Mouse (Mus musculus) spleen, adult 2 months (tissue): ENCODE data around the gene Pgd. TPM values are rescaled to one million over a fixed set of nuclear protein-coding genes. Genes with fewer than 3 reads are reported as not detected.

ENCODE experiments used
- DNase-seq, 2 experiments: peaks; one replicate each; pipeline versions ENCODE4 v3.0.0 to v3.0.0-alpha.2; 2012 to 2021; ENCODE audit warnings: low spot score in 2 of 2, low read depth in 1 of 2
- H3K27ac ChIP-seq: fragments of 200-500 bp; 2 replicates; pipeline ENCODE4 v1.5.1; 2012; ENCODE audit warnings: low read length, inconsistent platforms; ENCODE audit not compliant: insufficient read depth
- H3K27me3 ChIP-seq: fragments of 200-500 bp; 2 replicates; pipeline ENCODE4 v1.6.1; 2012; ENCODE audit warnings: mild to moderate bottlenecking, moderate library complexity, low read length, inconsistent platforms; ENCODE audit not compliant: control insufficient read depth, insufficient read depth
- H3K36me3 ChIP-seq: fragments of 200-500 bp; 2 replicates; pipeline ENCODE4 v1.6.1; 2012; ENCODE audit warnings: mild to moderate bottlenecking, low read length, inconsistent platforms; ENCODE audit not compliant: control insufficient read depth, insufficient read depth
- H3K4me1 ChIP-seq: fragments of 200-500 bp; 2 replicates; pipeline ENCODE4 v1.6.1; 2011; ENCODE audit warnings: inconsistent platforms; ENCODE audit not compliant: control insufficient read depth, insufficient read depth, insufficient read length
- H3K4me3 ChIP-seq: fragments of 200-500 bp; 2 replicates; pipeline ENCODE4 v1.5.1; 2011; ENCODE audit warnings: mild to moderate bottlenecking, inconsistent platforms; ENCODE audit not compliant: insufficient read depth, insufficient read length; ENCODE audit errors: extremely low read depth
- CTCF ChIP-seq: fragments of 200-500 bp; IDR thresholded peaks from 2 replicates; pipeline ENCODE4 v1.5.1; 2011; ENCODE audit warnings: mild to moderate bottlenecking, inconsistent platforms; ENCODE audit not compliant: insufficient read depth, insufficient read length, insufficient replicate concordance; ENCODE audit errors: extremely low read depth
- POLR2A ChIP-seq: fragments of 200-500 bp; IDR thresholded peaks from 2 replicates; pipeline ENCODE4 v1.6.1; 2011; ENCODE audit warnings: low read depth, low read length, inconsistent platforms
- WGBS: fragments of 180-500 bp; shearing (Covaris S2); methylation state at CpG from one replicate; pipeline ENCODE4 v1.1.7; 2018; 5-methylcytosine and 5-hydroxymethylcytosine counted together
- polyA plus RNA-seq: library from polyadenylated mRNA; depleted of rRNA; stranded (reverse); fragments of >200 nt; gene quantifications from 2 replicates; pipeline ENCODE4 v1.2.3, GENCODE M21; 2012

The Pgd gene
- polyA plus RNA-seq, 1 experiment: 62.3 TPM

DNA sequence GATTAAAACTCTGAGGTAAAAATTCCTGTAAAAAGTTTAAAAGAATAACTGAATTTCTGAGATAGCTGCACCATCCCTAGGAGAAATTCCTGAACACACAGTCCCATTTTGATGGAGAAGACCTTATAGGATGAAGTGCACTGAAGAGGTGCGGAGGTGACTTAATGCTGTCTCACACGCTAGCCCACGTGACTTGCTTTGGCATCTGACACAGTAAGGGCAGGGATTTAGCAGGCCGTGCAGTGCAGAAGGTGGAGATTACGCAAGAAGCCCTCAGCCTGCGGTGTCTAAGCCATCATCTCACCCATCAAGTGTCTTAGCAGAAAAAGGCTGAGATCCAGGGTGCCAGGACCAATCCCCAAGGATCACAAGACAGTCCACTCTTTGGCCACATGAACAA lies 5.4 kb downstream of the Pgd start:
- Histone ChIP-seq H3K27me3 (no peaks in the 10 kb centered on the region), H3K27ac (no peak overlapping the region), H3K4me1 (no peaks in the 10 kb centered on the region), H3K4me3 (no peak overlapping the region), H3K36me3 (peaks cover 28% of the 10 kb centered on the region)
- 87% methylated on average over 6 of the region's 6 CpGs for WGBS
- no peak for DNase-seq
- TF ChIP-seq CTCF (no peak), POLR2A (no peak)

GRCm38 (mm10) chr4:149159891-149160290 lies 6.7 kb downstream of the Pgd start:
- WGBS: 84% methylated on average over 13 of the region's 13 CpGs
- peaks cover 33% of the 10 kb centered on the region for H3K36me3 ChIP-seq
- DNase-seq: no peak
- TF ChIP-seq CTCF: no peak
- H3K4me1 ChIP-seq: no peaks in the 10 kb centered on the region
- H3K27ac ChIP-seq: no peak overlapping the region
- no peaks in the 10 kb centered on the region for H3K27me3 ChIP-seq
- H3K4me3 ChIP-seq: no peak overlapping the region

GRCm38 (mm10) chr4:149159203-149159602 lies 7.4 kb downstream of the Pgd start:
- WGBS: 90% methylated on average over 2 of the region's 2 CpGs
- Histone ChIP-seq H3K36me3 (peaks cover 37% of the 10 kb centered on the region), H3K27me3 (no peaks in the 10 kb centered on the region), H3K4me3 (no peak overlapping the region), H3K27ac (no peak overlapping the region), H3K4me1 (no peaks in the 10 kb centered on the region)
- TF ChIP-seq POLR2A: no peak
- TF ChIP-seq CTCF: no peak
- no peak for DNase-seq

DNA sequence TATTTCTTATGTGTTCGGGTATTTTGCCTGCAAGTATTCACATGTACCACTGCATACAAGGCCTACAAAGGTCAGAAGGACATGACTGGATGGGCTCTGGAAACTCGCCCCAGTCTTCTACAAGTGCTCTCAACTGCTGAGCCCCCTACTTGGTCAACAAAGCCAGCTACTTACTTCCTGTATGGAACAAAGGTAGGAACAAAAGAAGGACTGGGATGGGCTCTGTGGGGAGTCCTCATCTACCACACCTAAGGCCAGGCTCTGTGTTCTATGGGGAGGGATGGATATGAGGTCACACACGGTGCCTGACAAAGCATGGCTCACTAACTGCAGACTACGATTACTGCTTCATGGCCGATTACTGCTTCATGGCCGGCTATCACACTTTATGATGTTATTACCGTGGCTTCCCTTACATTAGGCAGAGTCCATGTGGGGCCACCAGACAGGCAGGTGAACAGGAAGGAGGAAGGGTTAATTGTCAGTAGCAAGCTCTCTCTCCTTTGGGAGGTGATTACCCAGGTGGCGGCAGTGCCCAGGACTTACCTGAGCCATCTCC lies 9.1 kb downstream of the Pgd start:
- H3K4me3 ChIP-seq: no peak overlapping the region
- H3K4me1 ChIP-seq: no peaks in the 10 kb centered on the region
- WGBS: 94% methylated on average over 8 of the region's 8 CpGs
- DNase-seq: no peak
- TF ChIP-seq POLR2A (no peak), CTCF (no peak)
- no peak overlapping the region for H3K27ac ChIP-seq
- no peaks in the 10 kb centered on the region for H3K27me3 ChIP-seq
- peaks cover 50% of the 10 kb centered on the region for H3K36me3 ChIP-seq

GRCm38 (mm10) chr4:149155711-149156110 lies 10.9 kb downstream of the Pgd start:
- no peak for DNase-seq
- 80% methylated on average over 6 of the region's 6 CpGs for WGBS
- H3K4me1 ChIP-seq: no peaks in the 10 kb centered on the region
- H3K4me3 ChIP-seq: no peak overlapping the region
- no peak overlapping the region for H3K27ac ChIP-seq
- H3K27me3 ChIP-seq: no peaks in the 10 kb centered on the region
- TF ChIP-seq CTCF: no peak
- TF ChIP-seq POLR2A: no peak
- H3K36me3 ChIP-seq: peaks cover 55% of the 10 kb centered on the region

DNA sequence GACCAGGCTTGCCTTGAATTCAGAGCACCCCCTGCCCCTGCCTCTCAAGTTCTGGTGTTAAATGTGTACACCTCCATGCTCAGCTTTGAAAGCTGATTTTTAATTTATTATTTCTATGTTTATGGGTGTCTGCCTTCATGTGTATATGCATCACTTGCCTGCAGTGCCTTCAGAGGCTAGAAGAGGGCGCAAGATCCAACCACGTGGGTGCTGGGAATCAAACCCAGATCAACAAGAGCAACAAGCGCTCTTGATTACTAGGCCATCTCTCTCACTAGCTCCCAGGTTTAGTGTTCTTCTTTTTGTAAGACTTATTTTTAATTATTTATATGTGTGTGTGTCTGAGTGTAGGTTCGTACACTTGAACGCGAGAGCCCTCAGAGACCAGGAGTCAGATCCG lies 11.7 kb downstream of the Pgd start:
- WGBS: 97% methylated on average over 7 of the region's 7 CpGs
- Histone ChIP-seq H3K27ac (no peak overlapping the region), H3K36me3 (peaks cover 53% of the 10 kb centered on the region), H3K4me3 (no peak overlapping the region), H3K27me3 (no peaks in the 10 kb centered on the region), H3K4me1 (no peaks in the 10 kb centered on the region)
- TF ChIP-seq POLR2A (no peak), CTCF (no peak)
- no peak for DNase-seq

DNA sequence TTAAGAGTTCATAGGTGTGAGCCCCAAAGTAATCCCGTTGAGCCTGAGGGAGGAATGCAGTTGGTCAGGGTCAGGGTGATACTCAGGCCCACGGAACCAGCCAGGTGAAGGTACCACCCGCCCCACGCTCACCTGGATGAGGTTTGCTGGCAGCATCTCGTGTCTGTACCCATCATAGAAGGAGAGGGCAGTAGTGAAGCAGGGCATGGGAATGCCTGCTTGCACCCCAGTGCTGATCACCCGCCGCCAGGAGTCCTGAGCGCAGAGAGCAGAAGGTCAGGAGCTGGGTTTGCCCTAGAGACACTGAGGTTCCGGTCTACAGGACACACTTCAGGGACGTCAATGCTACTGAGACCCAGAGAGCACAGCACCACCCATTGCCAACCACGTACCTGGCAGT lies 15.8 kb downstream of the Pgd start:
- H3K4me1 ChIP-seq: peaks cover 7% of the 10 kb centered on the region; the same call in 1 of the 2 replicates
- no peak for TF ChIP-seq POLR2A
- no peak for TF ChIP-seq CTCF
- no peak overlapping the region for H3K27ac ChIP-seq
- H3K36me3 ChIP-seq: peaks cover 38% of the 10 kb centered on the region
- WGBS: 93% methylated on average over 11 of the region's 11 CpGs
- no peaks in the 10 kb centered on the region for H3K27me3 ChIP-seq
- H3K4me3 ChIP-seq: no peak overlapping the region
- no peak for DNase-seq
